Mouse (Mus musculus) mouse embryonic stem cell (cell line): ENCODE results near the gene Nup188.

Experiments
- in situ Hi-C, 2 experiments: fragments of 300-500 bp; cut with MboI; formaldehyde crosslinking; loops; 1 replicate in 1 of 2; 3 replicates in 1 of 2; pipeline ENCODE4 v1.14.3; 2019 to 2020; ENCODE audit warnings: low sequenced_read_pairs in 2 of 2, low pct_unique_long_range_greater_than_20kb in 1 of 2, mixed read lengths in 1 of 2; ENCODE audit not compliant: unreplicated experiment in 1 of 2

Gene Nup188

GRCm38 (mm10) chr2:30269241-30269990 lies 16.8 kb upstream of the Nup188 start:
- in situ Hi-C loops, result no loop called here

GRCm38 (mm10) chr2:30270134-30270533 lies 16.1 kb upstream of the Nup188 start:
- in situ Hi-C loops, result no loop called here

GRCm38 (mm10) chr2:30280743-30281142 lies 5.5 kb upstream of the Nup188 start, which contains the start of gene Gm28038:
Gene Gm28038 (plus strand): TSS chr2:30281043.
- in situ Hi-C loops, result loop anchor here in 1 of 2 experiments (5.0 kb wide), 1 partner anchor 88 kb away; no protein-coding TSS in a partner anchor

- in situ Hi-C loops, result loop anchor here in 1 of 2 experiments (5.0 kb wide), 1 partner anchor 89 kb away; no protein-coding TSS in a partner anchor
Observed at GRCm38 (mm10) chr2:30281651-30282050, 4.5 kb upstream of the Nup188 start.

- in situ Hi-C loops, result loop anchor here in 1 of 2 experiments (5.0 kb wide), 1 partner anchor 91 kb away; no protein-coding TSS in a partner anchor
Observed at GRCm38 (mm10) chr2:30283193-30283592, 3.0 kb upstream of the Nup188 start.

GRCm38 (mm10) chr2:30285004-30285403 lies 1.2 kb upstream of the Nup188 start:
- in situ Hi-C loops, result no loop called here

GRCm38 (mm10) chr2:30285416-30286181 lies 598 bp upstream of the Nup188 start:
- in situ Hi-C loops, result no loop called here

GRCm38 (mm10) chr2:30287027-30287373 lies 803 bp downstream of the Nup188 start:
- in situ Hi-C loops, result no loop called here

GRCm38 (mm10) chr2:30299525-30299924 lies 13.3 kb downstream of the Nup188 start:
- in situ Hi-C loops, result no loop called here

GRCm38 (mm10) chr2:30299966-30300365 lies 13.8 kb downstream of the Nup188 start:
- in situ Hi-C loops, result loop anchor here (10.0 to 25.0 kb wide), 2 partner anchors 288 to 405 kb away; no protein-coding TSS in a partner anchor

- in situ Hi-C loops, result loop anchor here (10.0 to 25.0 kb wide), 2 partner anchors 294 to 411 kb away; no protein-coding TSS in a partner anchor
Observed at GRCm38 (mm10) chr2:30306087-30306486, 19.9 kb downstream of the Nup188 start.

- in situ Hi-C loops, result loop anchor here (10.0 to 25.0 kb wide), 2 partner anchors 297 to 415 kb away; no protein-coding TSS in a partner anchor
Observed at GRCm38 (mm10) chr2:30309351-30309750, 23.2 kb downstream of the Nup188 start.

- in situ Hi-C loops, result loop anchor here in 1 of 2 experiments (25.0 kb wide), 1 partner anchor 299 kb away; no protein-coding TSS in a partner anchor
Observed at GRCm38 (mm10) chr2:30311481-30311880, 25.3 kb downstream of the Nup188 start.

GRCm38 (mm10) chr2:30316136-30316535 lies 29.9 kb downstream of the Nup188 start:
- in situ Hi-C loops, result loop anchor here in 1 of 2 experiments (25.0 kb wide), 1 partner anchor 304 kb away; no protein-coding TSS in a partner anchor

GRCm38 (mm10) chr2:30316955-30317354 lies 30.8 kb downstream of the Nup188 start:
- in situ Hi-C loops, result loop anchor here in 1 of 2 experiments (25.0 kb wide), 1 partner anchor 305 kb away; no protein-coding TSS in a partner anchor

- in situ Hi-C loops, result loop anchor here in 1 of 2 experiments (25.0 kb wide), 1 partner anchor 307 kb away; no protein-coding TSS in a partner anchor
Observed at GRCm38 (mm10) chr2:30319260-30319659, 33.1 kb downstream of the Nup188 start.

- in situ Hi-C loops, result loop anchor here in 1 of 2 experiments (25.0 kb wide), 1 partner anchor 311 kb away; no protein-coding TSS in a partner anchor
Observed at GRCm38 (mm10) chr2:30323111-30323510, 36.9 kb downstream of the Nup188 start.

GRCm38 (mm10) chr2:30325296-30325695 lies 39.1 kb downstream of the Nup188 start:
- in situ Hi-C loops, result no loop called here

GRCm38 (mm10) chr2:30327276-30327675 lies 41.1 kb downstream of the Nup188 start:
- in situ Hi-C loops, result no loop called here
